Mouse (Mus musculus): ENCODE measurements around the gene Gpr26.

The Gpr26 gene

GRCm38 (mm10) chr7:132025591-132025990, 59.3 kb downstream of the Gpr26 start:
- DNase-seq (ENCODE audit: low read depth, low spot score) = no peak

DNA sequence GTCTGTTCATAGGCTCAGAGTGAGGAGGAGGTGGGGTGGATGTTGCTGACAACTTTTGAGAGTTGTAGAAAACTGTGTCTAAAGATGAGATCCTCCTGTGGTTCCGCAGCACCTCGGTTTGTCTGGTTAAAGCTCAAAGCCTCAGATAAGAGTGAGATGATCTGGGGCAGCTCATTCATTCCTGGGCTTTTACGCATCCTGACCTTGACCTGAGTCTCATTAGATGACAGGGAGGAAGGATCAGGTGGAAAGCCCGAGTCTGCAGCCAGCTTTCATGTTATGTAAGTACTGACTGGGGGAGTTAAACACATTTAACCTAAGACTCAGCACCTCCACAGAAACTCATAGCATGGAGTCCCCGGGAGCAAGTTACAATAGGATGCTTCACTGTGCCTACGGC, 60.4 kb downstream of the Gpr26 start:
- DNase-seq (ENCODE audit: low read depth, low spot score) = no peak

- no peak for DNase-seq (ENCODE audit: low read depth, low spot score)
These were observed 65.8 kb downstream of the Gpr26 start for GRCm38 (mm10) chr7:132031940-132032531.
